Mouse (Mus musculus) liver, embryonic 14.5 days (tissue): ENCODE data around the gene Cd160. TPM values are rescaled to one million over a fixed set of nuclear protein-coding genes. Genes with fewer than 3 reads are reported as not detected.

ENCODE experiments used
- ATAC-seq: fragments of 200-750 bp; cut with Nextera tagmentation; 2 replicates; pipeline ENCODE4 v1.8.0; 2017; ENCODE audit warnings: moderate number of reproducible peaks, mild to moderate bottlenecking, moderate library complexity; ENCODE audit not compliant: insufficient read depth
- DNase-seq, 3 experiments: peaks; one replicate each; pipeline ENCODE4 v3.0.0-alpha.2; 2012 to 2013; ENCODE audit warnings: low read depth in 3 of 3, low spot score in 3 of 3
- H3K27ac ChIP-seq: fragments of 300-500 bp; sonication (generic); 2 replicates; pipeline ENCODE4 v1.5.1; 2014; ENCODE audit warnings: moderate library complexity, mild to moderate bottlenecking, control low read depth, inconsistent platforms
- H3K27me3 ChIP-seq: fragments of 300-500 bp; sonication (generic); 2 replicates; pipeline ENCODE4 v1.6.1; 2014; ENCODE audit warnings: mild to moderate bottlenecking, low read length, moderate library complexity; ENCODE audit not compliant: control insufficient read depth, insufficient read depth
- H3K36me3 ChIP-seq: fragments of 300-500 bp; sonication (generic); replicated peaks from 2 replicates; pipeline ENCODE4 v1.6.1; 2014; ENCODE audit warnings: low read depth; ENCODE audit not compliant: control insufficient read depth, insufficient read depth
- H3K4me1 ChIP-seq, 2 experiments: fragments of 200-500 bp in 1 of 2; fragments of 300-500 bp in 1 of 2; sonication (generic) in 1 of 2; replicated peaks; 2 replicates each; pipeline ENCODE4 v1.6.1; 2012 to 2014; ENCODE audit warnings: antibody characterized with exemption in 1 of 2, inconsistent platforms in 1 of 2, low read length in 1 of 2; ENCODE audit not compliant: control insufficient read depth in 2 of 2, insufficient read depth in 2 of 2
- H3K4me2 ChIP-seq: fragments of 300-500 bp; sonication (generic); 2 replicates; pipeline ENCODE4 v1.6.1; 2014; ENCODE audit warnings: low read depth, mild to moderate bottlenecking, control low read depth, moderate library complexity
- H3K4me3 ChIP-seq, 2 experiments: fragments of 200-500 bp in 1 of 2; fragments of 300-500 bp in 1 of 2; sonication (generic) in 1 of 2; 2 replicates each; pipeline ENCODE4 v1.5.1; 2012 to 2014; ENCODE audit warnings: low read depth in 2 of 2, low read length in 2 of 2, mild to moderate bottlenecking in 2 of 2, control low read depth in 1 of 2, inconsistent platforms in 1 of 2, moderate library complexity in 1 of 2; ENCODE audit not compliant: insufficient read depth in 1 of 2
- H3K9ac ChIP-seq: fragments of 300-500 bp; sonication (generic); replicated peaks from 2 replicates; pipeline ENCODE4 v1.6.1; 2014; ENCODE audit warnings: mild to moderate bottlenecking, control low read depth, moderate library complexity
- H3K9me3 ChIP-seq: fragments of 300-500 bp; sonication (generic); 2 replicates; pipeline ENCODE4 v1.6.1; 2016; ENCODE audit warnings: low read length, mixed read lengths; ENCODE audit not compliant: control insufficient read depth
- CTCF ChIP-seq: IDR thresholded peaks from 2 replicates; pipeline ENCODE4 v1.5.1; 2016; ENCODE audit warnings: antibody characterized with exemption, low read depth, control low read depth
- EP300 ChIP-seq: IDR thresholded peaks from 2 replicates; pipeline ENCODE4 v1.6.1; 2016; ENCODE audit warnings: antibody characterized with exemption, low read depth
- WGBS: fragments of 180-500 bp; shearing (Covaris S2); extraction: QIAGEN DNeasy Blood & Tissue Kit; methylation state at CpG from one replicate; pipeline ENCODE4 v1.1.7; 2014; ENCODE audit not compliant: insufficient replicate concordance; 5-methylcytosine and 5-hydroxymethylcytosine counted together
- polyA plus RNA-seq, 2 experiments: library from polyadenylated mRNA; depleted of rRNA in 1 of 2; stranded (reverse) in 1 of 2; unstranded in 1 of 2; fragments of >200 nt; fragmentation: Nextera tagmentation in 1 of 2; extraction: Ambion mirVana in 1 of 2; gene quantifications; 2 replicates each; pipeline versions ENCODE4 v1.2.1 to v1.2.3; 2012 to 2014

Cd160 gene
- polyA plus RNA-seq, 2 experiments: 0.07 to 0.11 TPM

GRCm38 (mm10) chr3:96823701-96824100 is 5.5 kb downstream of the Cd160 start:
- H3K4me1 ChIP-seq: no peaks in the 10 kb centered on the region; a peak in 1 of 4 replicates
- H3K4me3 ChIP-seq: no peak overlapping the region
- H3K27ac ChIP-seq: no peak overlapping the region
- 29% methylated on average over 3 of the region's 3 CpGs for WGBS
- H3K27me3 ChIP-seq: no peaks in the 10 kb centered on the region
- no peaks in the 10 kb centered on the region for H3K9me3 ChIP-seq
- H3K36me3 ChIP-seq: no peaks in the 10 kb centered on the region
- ATAC-seq (no peak), DNase-seq (no peak)
- H3K4me2 ChIP-seq: no peak overlapping the region
- TF ChIP-seq CTCF (no peak), EP300 (no peak)
- no peak overlapping the region for H3K9ac ChIP-seq

DNA sequence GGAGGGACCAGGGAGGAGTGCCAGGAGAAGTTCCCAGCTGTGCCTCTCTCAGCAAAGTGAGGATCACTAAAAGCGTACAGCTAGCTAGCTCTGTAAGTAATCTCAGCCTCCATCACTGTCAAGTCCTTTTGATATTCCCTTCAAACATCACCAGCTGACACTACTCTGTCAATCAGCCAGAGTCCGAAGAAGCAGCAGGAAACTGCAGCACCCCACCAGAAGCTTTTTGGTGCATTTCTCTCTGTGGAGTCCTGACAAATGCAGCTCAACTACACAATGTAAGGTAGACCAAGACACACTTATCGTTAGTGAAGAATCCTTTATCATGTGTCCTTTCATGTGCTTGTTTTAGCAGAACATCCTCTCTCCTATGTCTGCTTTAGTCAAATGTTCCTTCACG is 7.6 kb downstream of the Cd160 start:
- no peak for ATAC-seq
- Histone ChIP-seq H3K4me2 (no peak overlapping the region), H3K4me3 (no peak overlapping the region), H3K36me3 (no peaks in the 10 kb centered on the region), H3K9ac (no peak overlapping the region), H3K9me3 (no peaks in the 10 kb centered on the region), H3K4me1 (no peaks in the 10 kb centered on the region), H3K27me3 (no peaks in the 10 kb centered on the region), H3K27ac (no peak overlapping the region)
- WGBS: 77% methylated on average over 4 of the region's 4 CpGs
- DNase-seq: no peak
- no peak for TF ChIP-seq EP300
- TF ChIP-seq CTCF: no peak

DNA sequence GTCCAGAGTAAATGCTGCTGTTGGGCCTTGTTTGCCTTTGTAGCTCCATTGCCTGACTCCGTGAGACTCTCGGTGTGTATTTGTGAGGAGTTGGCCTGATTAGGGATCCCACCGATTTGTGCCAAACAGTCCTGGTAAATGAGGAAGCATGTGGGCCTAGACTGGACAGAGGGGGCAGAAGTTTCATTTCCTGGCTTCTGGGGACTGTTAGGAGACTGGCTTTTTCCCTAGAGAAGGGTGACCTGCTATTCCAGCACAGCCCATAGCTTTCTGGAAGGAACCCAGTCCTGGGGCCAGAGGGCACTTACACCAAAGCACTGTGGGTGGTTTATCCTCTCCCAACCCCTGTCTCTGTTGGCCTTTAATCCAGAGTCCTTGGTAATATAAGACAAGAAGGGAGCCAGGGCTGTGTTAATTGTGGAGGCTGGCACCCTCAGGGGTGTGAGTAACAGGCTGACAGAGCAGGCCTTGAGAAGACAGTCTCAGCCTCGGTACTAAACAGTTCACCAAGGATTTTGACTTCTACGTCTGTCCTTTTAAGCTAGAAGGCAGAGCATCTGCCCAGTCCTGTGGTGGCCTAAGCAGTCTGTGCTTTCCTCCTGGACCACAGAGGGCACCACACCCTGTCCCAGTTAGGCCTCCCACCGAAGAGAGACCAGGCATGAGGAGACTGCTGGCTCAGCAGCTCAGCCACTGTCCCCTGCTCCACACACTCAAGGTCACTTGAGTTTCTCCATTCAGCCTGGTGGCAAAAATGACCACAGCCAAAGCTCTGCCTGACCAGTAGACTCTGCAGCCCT is 8.8 kb downstream of the Cd160 start:
- Histone ChIP-seq H3K4me3 (no peak overlapping the region), H3K9ac (no peak overlapping the region), H3K9me3 (no peaks in the 10 kb centered on the region), H3K36me3 (no peaks in the 10 kb centered on the region), H3K4me1 (no peaks in the 10 kb centered on the region), H3K27me3 (no peaks in the 10 kb centered on the region), H3K4me2 (no peak overlapping the region), H3K27ac (no peak overlapping the region)
- whole genome bisulfite sequencing: 54% methylated on average over 6 of the region's 6 CpGs
- ATAC-seq (no peak), DNase-seq (no peak)
- TF ChIP-seq EP300 (no peak), CTCF (no peak)

- Histone ChIP-seq H3K4me1 (peaks cover 0 to 5% of the 10 kb centered on the region in 2 experiments; a peak in 2 of 4 replicates), H3K27ac (no peak overlapping the region), H3K9me3 (no peaks in the 10 kb centered on the region), H3K4me2 (no peak overlapping the region), H3K9ac (no peak overlapping the region), H3K4me3 (no peak overlapping the region), H3K27me3 (no peaks in the 10 kb centered on the region), H3K36me3 (no peaks in the 10 kb centered on the region)
- TF ChIP-seq EP300 (no peak), CTCF (no peak)
- no peak for DNase-seq
- WGBS: 15% methylated on average over 6 of the region's 6 CpGs
- ATAC-seq: no peak
These were observed 14.8 kb downstream of the Cd160 start for GRCm38 (mm10) chr3:96814342-96814741.

DNA sequence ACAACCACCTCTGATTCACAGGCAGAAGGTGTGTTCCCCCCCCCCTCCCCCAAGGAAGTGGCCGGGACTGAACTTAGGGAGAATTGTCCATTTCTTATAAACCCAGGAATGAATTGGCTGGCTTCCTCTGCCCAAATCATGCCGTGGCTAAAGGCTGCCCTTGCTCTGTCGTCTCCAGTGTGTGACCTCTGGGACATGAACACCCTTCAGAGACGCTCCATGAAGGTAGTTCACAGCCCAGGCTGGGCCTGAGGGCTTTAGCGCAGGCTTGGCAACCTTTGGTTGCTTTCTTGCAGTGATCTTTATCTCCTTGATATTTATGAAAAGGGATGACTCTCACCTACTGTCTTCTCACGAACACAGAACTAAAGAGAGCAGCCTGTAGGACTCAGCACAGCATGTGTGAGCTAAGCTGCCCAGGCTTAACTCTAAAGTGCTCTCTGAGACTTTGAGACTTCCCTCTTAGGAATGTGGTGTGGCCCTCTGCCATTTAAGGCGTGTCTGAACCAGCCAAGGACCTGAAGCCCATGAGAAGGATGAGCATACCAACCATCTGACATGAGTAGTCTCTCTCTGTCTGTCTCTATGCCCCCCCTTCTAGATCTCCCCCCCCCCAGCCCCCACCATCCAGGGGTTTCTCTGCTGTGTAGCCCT is 15.4 kb downstream of the Cd160 start:
- H3K27me3 ChIP-seq: no peaks in the 10 kb centered on the region
- no peak for TF ChIP-seq EP300
- TF ChIP-seq CTCF: no peak
- peaks cover 0 to 5% of the 10 kb centered on the region in 2 experiments; a peak in 2 of 4 replicates for H3K4me1 ChIP-seq
- no peak for ATAC-seq
- H3K4me2 ChIP-seq: no peak overlapping the region; the same call in 1 of the 2 replicates
- no peaks in the 10 kb centered on the region for H3K9me3 ChIP-seq
- no peak overlapping the region for H3K27ac ChIP-seq
- no peaks in the 10 kb centered on the region for H3K36me3 ChIP-seq
- WGBS: 41% methylated on average over 7 of the region's 7 CpGs
- H3K4me3 ChIP-seq: no peak overlapping the region
- H3K9ac ChIP-seq: no peak overlapping the region
- DNase-seq: no peak
